Mouse (Mus musculus): ENCODE measurements at regions not wholly inside any gene's neighbourhood (a gene's known extent, or its start where the extent isn't known, plus 50 kb on each side); places are given as distances from the start of the nearest gene placed in this dataset.

DNA sequence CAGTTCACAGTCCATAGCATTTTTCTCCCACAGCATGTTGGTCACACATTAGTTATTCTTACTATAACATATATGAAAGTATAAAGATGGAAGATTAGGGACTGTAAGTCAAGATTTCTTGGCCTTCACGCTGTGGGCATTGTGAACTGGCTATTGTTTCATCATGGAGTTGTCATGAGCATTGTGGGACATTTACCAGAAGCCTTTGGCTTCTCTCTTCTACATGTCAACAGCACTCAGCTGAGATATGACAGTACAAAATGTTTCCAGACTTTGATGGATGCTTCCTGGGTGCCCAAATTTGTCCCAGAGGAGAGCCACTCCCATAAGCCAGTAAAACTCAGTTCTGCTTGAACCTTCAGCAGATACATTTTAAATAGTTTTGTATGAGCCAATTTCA is 1331.5 kb downstream of the Gsdmc2 start:
- 88% methylated on average over 1 of the region's 1 CpGs for WGBS
- Histone ChIP-seq H3K27me3 (ENCODE audit: control insufficient read depth, insufficient read depth, low read length) (no peaks in the 10 kb centered on the region), H3K4me2 (ENCODE audit: low read depth) (no peak overlapping the region), H3K9ac (ENCODE audit: low read length) (no peak overlapping the region), H3K27ac (ENCODE audit: low read depth, low read length) (no peak overlapping the region), H3K4me3 (ENCODE audit: low read depth, low read length) (no peak overlapping the region), H3K36me3 (ENCODE audit: control insufficient read depth, insufficient read depth, low read length) (no peaks in the 10 kb centered on the region), H3K9me3 (ENCODE audit: control insufficient read depth, low read length) (no peaks in the 10 kb centered on the region), H3K4me1 (ENCODE audit: control insufficient read depth, insufficient read depth, low read length) (no peaks in the 10 kb centered on the region)
- DNase-seq (ENCODE audit: low spot score) (no peak), ATAC-seq (ENCODE audit: insufficient read depth, low FRiP score, low TSS enrichment) (no peak)

DNA sequence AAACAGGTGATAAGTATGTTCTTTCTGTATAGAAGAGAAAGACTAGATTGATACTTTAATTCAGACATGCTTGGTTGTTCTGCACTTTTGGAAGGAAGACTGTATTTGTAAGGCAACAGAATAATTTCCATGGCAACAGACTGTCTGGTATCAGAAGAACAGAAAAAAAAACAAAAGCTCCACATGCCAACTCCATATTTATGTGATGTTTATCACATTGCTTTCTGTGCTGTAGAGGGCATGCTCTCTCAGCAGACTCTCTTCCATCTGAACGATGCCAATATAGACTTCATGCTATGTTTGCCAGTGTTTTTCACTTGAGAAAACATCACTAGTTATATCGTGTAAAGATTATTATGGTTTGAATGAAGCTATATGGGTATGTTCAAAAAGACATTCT is 1333.5 kb downstream of the Gsdmc2 start:
- ATAC-seq (ENCODE audit: insufficient read depth, low FRiP score, low TSS enrichment) (no peak), DNase-seq (ENCODE audit: low spot score) (no peak)
- Histone ChIP-seq H3K9ac (ENCODE audit: low read length) (no peak overlapping the region), H3K4me1 (ENCODE audit: control insufficient read depth, insufficient read depth, low read length) (no peaks in the 10 kb centered on the region), H3K27me3 (ENCODE audit: control insufficient read depth, insufficient read depth, low read length) (no peaks in the 10 kb centered on the region), H3K36me3 (ENCODE audit: control insufficient read depth, insufficient read depth, low read length) (no peaks in the 10 kb centered on the region), H3K9me3 (ENCODE audit: control insufficient read depth, low read length) (no peaks in the 10 kb centered on the region), H3K4me2 (ENCODE audit: low read depth) (no peak overlapping the region), H3K27ac (ENCODE audit: low read depth, low read length) (no peak overlapping the region), H3K4me3 (ENCODE audit: low read depth, low read length) (no peak overlapping the region)
- 89% methylated on average over 2 of the region's 2 CpGs for WGBS

DNA sequence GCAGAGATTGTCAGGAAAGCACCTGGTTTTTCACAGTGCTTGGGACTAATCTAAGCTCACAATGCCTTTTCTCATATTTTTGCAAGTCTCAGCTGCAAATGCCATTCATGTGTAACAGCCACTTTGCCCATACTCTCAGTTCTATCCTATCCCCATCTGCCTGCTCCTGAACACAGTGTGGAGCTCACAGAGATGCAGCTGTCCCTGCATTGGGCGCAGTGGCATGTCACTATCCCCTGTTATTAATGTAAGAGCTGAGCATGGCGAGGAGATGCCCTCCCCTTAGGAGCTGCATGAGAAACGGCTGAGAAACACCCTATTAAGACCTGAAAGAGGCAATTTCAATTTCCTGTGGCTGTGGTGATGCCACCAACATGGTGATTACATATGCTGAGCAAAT is 1341.1 kb downstream of the Gsdmc2 start:
- no peaks in the 10 kb centered on the region for H3K36me3 ChIP-seq (ENCODE audit: control insufficient read depth, insufficient read depth, low read length)
- ATAC-seq (ENCODE audit: insufficient read depth, low FRiP score, low TSS enrichment) = no peak
- H3K27ac ChIP-seq (ENCODE audit: low read depth, low read length) = no peak overlapping the region
- no peak overlapping the region for H3K9ac ChIP-seq (ENCODE audit: low read length)
- no peaks in the 10 kb centered on the region for H3K27me3 ChIP-seq (ENCODE audit: control insufficient read depth, insufficient read depth, low read length)
- no peaks in the 10 kb centered on the region for H3K9me3 ChIP-seq (ENCODE audit: control insufficient read depth, low read length)
- no peak for DNase-seq (ENCODE audit: low spot score)
- no peak overlapping the region for H3K4me3 ChIP-seq (ENCODE audit: low read depth, low read length)
- H3K4me1 ChIP-seq (ENCODE audit: control insufficient read depth, insufficient read depth, low read length) = no peaks in the 10 kb centered on the region
- no peak overlapping the region for H3K4me2 ChIP-seq (ENCODE audit: low read depth)
- WGBS = 71% methylated on average over 3 of the region's 3 CpGs

DNA sequence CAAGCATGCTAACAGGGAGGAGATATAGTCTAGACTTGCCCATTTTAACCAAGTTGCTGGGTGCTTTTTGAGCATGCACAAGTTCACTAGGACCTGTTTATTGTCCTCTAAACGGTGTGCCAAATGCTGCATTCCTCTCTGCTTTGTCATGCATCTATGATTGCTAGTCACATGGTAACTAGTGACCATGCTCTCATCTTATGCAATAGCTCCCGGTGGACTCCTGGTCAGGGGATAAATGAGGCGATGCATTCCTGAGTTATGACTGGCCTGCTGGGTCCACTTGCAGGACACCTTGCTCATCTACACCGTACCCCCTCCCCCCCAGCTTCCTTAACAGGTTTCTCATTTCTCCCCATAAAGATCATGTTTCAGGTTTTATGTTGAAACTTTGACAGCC is 1344.0 kb downstream of the Gsdmc2 start:
- Histone ChIP-seq H3K4me3 (ENCODE audit: low read depth, low read length) (no peak overlapping the region), H3K27me3 (ENCODE audit: control insufficient read depth, insufficient read depth, low read length) (no peaks in the 10 kb centered on the region), H3K9ac (ENCODE audit: low read length) (no peak overlapping the region), H3K27ac (ENCODE audit: low read depth, low read length) (no peak overlapping the region), H3K4me1 (ENCODE audit: control insufficient read depth, insufficient read depth, low read length) (no peaks in the 10 kb centered on the region), H3K36me3 (ENCODE audit: control insufficient read depth, insufficient read depth, low read length) (no peaks in the 10 kb centered on the region), H3K4me2 (ENCODE audit: low read depth) (no peak overlapping the region), H3K9me3 (ENCODE audit: control insufficient read depth, low read length) (no peaks in the 10 kb centered on the region)
- DNase-seq (ENCODE audit: low spot score) (no peak), ATAC-seq (ENCODE audit: insufficient read depth, low FRiP score, low TSS enrichment) (no peak)
- WGBS = 54% methylated on average over 4 of the region's 4 CpGs

DNA sequence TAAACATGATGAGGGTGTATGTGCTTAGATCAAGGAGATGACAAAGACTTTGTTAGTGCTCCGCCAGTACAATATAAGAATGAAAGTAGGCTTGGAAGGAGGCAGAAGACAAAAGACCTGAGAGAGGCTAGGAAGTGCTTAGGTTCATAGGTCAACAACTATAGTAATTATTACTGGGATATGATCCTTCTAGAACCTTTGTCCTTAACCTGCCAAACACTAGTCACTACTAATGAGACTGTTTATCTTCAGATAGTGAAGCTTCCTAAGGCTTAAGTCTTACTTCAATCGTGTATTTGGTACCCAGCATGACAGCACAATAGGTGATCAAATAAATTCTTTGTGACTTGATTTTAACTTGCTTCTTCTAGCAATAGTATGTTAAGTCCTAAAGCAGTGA is 1344.5 kb downstream of the Gsdmc2 start:
- no peak overlapping the region for H3K27ac ChIP-seq (ENCODE audit: low read depth, low read length)

DNA sequence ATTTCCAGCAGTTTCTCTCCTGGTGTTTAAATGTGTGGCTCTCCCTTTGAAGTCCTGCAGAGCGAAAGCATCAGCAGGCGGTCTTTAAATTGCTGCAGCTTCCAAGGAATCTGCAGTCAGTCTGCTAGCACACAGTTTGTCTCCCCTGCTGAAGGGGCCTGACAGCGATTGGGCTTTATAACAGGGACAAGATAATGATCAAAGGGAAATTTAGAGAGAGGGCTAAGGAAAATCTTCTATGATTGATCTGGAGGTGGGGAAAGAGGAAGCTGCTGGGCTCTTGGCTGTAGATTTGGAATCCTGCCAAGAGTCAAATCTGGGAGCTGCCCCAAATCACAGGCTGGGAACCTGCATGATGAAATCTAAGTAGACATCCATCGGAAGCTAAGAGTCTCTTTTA is 1348.8 kb downstream of the Gsdmc2 start:
- no peaks in the 10 kb centered on the region for H3K4me1 ChIP-seq (ENCODE audit: control insufficient read depth, insufficient read depth, low read length)
- no peaks in the 10 kb centered on the region for H3K9me3 ChIP-seq (ENCODE audit: control insufficient read depth, low read length)
- no peak overlapping the region for H3K9ac ChIP-seq (ENCODE audit: low read length)
- no peak for ATAC-seq (ENCODE audit: insufficient read depth, low FRiP score, low TSS enrichment)
- H3K27me3 ChIP-seq (ENCODE audit: control insufficient read depth, insufficient read depth, low read length) = no peaks in the 10 kb centered on the region
- no peak overlapping the region for H3K4me2 ChIP-seq (ENCODE audit: low read depth)
- peak; percentile 12 for DNase-seq (ENCODE audit: low spot score)
- no peak overlapping the region for H3K4me3 ChIP-seq (ENCODE audit: low read depth, low read length)
- WGBS = 4% methylated on average over 4 of the region's 4 CpGs
- H3K27ac ChIP-seq (ENCODE audit: low read depth, low read length) = no peak overlapping the region
- H3K36me3 ChIP-seq (ENCODE audit: control insufficient read depth, insufficient read depth, low read length) = no peaks in the 10 kb centered on the region

More for the DNA sequence above, 1344.5 kb downstream of the Gsdmc2 start:
- Histone ChIP-seq H3K9me3 (ENCODE audit: control insufficient read depth, low read length) (no peaks in the 10 kb centered on the region), H3K9ac (ENCODE audit: low read length) (no peak overlapping the region), H3K36me3 (ENCODE audit: control insufficient read depth, insufficient read depth, low read length) (no peaks in the 10 kb centered on the region), H3K4me3 (ENCODE audit: low read depth, low read length) (no peak overlapping the region), H3K4me2 (ENCODE audit: low read depth) (no peak overlapping the region), H3K4me1 (ENCODE audit: control insufficient read depth, insufficient read depth, low read length) (no peaks in the 10 kb centered on the region), H3K27me3 (ENCODE audit: control insufficient read depth, insufficient read depth, low read length) (no peaks in the 10 kb centered on the region)
- ATAC-seq (ENCODE audit: insufficient read depth, low FRiP score, low TSS enrichment) = no peak
- no peak for DNase-seq (ENCODE audit: low spot score)
- 84% methylated on average over 2 of the region's 2 CpGs for WGBS

DNA sequence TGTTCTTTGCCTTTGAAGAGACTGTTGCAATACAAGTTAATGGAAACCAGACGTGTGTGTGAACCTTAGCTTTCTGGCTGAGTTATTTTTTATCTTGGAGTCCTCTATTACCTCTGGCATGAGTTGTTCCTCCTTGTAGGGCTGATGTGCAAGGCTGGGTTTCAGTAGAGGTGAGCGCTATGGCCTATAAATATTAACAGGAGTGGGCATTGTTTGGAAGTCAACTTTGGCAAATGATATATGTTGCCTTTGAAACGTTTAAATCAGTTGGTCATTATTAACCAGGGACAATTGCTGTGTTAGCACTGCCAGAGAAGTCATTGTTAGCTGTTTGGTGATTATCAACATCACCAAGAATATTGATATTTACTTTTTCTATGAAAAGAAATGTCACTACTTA is 1352.6 kb downstream of the Gsdmc2 start:
- Histone ChIP-seq H3K27me3 (ENCODE audit: control insufficient read depth, insufficient read depth, low read length) (no peaks in the 10 kb centered on the region), H3K4me3 (ENCODE audit: low read depth, low read length) (no peak overlapping the region)
- DNase-seq (ENCODE audit: low spot score) = no peak

GRCm38 (mm10) chr15:62490548-62490947 is 1354.4 kb downstream of the Gsdmc2 start:
- H3K9me3 ChIP-seq (ENCODE audit: control insufficient read depth, low read length) = no peaks in the 10 kb centered on the region
- ATAC-seq (ENCODE audit: insufficient read depth, low FRiP score, low TSS enrichment) = no peak
- no peak overlapping the region for H3K4me2 ChIP-seq (ENCODE audit: low read depth)
- DNase-seq (ENCODE audit: low spot score) = no peak
- H3K9ac ChIP-seq (ENCODE audit: low read length) = no peak overlapping the region
- no peaks in the 10 kb centered on the region for H3K36me3 ChIP-seq (ENCODE audit: control insufficient read depth, insufficient read depth, low read length)
- H3K27ac ChIP-seq (ENCODE audit: low read depth, low read length) = no peak overlapping the region
- H3K4me1 ChIP-seq (ENCODE audit: control insufficient read depth, insufficient read depth, low read length) = no peaks in the 10 kb centered on the region
- H3K27me3 ChIP-seq (ENCODE audit: control insufficient read depth, insufficient read depth, low read length) = no peaks in the 10 kb centered on the region
- no peak overlapping the region for H3K4me3 ChIP-seq (ENCODE audit: low read depth, low read length)
- 60% methylated on average over 2 of the region's 2 CpGs for WGBS

More for the DNA sequence above, 1352.6 kb downstream of the Gsdmc2 start:
- H3K9me3 ChIP-seq (ENCODE audit: control insufficient read depth, low read length) = no peaks in the 10 kb centered on the region
- H3K27ac ChIP-seq (ENCODE audit: low read depth, low read length) = no peak overlapping the region
- H3K4me1 ChIP-seq (ENCODE audit: control insufficient read depth, insufficient read depth, low read length) = no peaks in the 10 kb centered on the region
- ATAC-seq (ENCODE audit: insufficient read depth, low FRiP score, low TSS enrichment) = no peak
- H3K9ac ChIP-seq (ENCODE audit: low read length) = no peak overlapping the region
- H3K36me3 ChIP-seq (ENCODE audit: control insufficient read depth, insufficient read depth, low read length) = no peaks in the 10 kb centered on the region
- WGBS = 43% methylated on average over 3 of the region's 3 CpGs
- no peak overlapping the region for H3K4me2 ChIP-seq (ENCODE audit: low read depth)

- WGBS = 87% methylated on average over 6 of the region's 6 CpGs
- no peak for DNase-seq (ENCODE audit: low spot score)
- no peak overlapping the region for H3K4me2 ChIP-seq (ENCODE audit: low read depth)
- no peak for ATAC-seq (ENCODE audit: insufficient read depth, low FRiP score, low TSS enrichment)
- H3K36me3 ChIP-seq (ENCODE audit: control insufficient read depth, insufficient read depth, low read length) = no peaks in the 10 kb centered on the region
- H3K27me3 ChIP-seq (ENCODE audit: control insufficient read depth, insufficient read depth, low read length) = no peaks in the 10 kb centered on the region
- no peak overlapping the region for H3K9ac ChIP-seq (ENCODE audit: low read length)
- H3K9me3 ChIP-seq (ENCODE audit: control insufficient read depth, low read length) = no peaks in the 10 kb centered on the region
- H3K4me1 ChIP-seq (ENCODE audit: control insufficient read depth, insufficient read depth, low read length) = no peaks in the 10 kb centered on the region
- H3K27ac ChIP-seq (ENCODE audit: low read depth, low read length) = no peak overlapping the region
- H3K4me3 ChIP-seq (ENCODE audit: low read depth, low read length) = no peak overlapping the region
Measured at GRCm38 (mm10) chr15:62486540-62486939, 1358.4 kb downstream of the Gsdmc2 start.
